Mouse (Mus musculus): ENCODE results near the gene Krt36. TPM values are rescaled to one million over a fixed set of nuclear protein-coding genes. Genes with fewer than 3 reads are reported as not detected.

Gene Krt36
- polyA plus RNA-seq, 1 experiment from 2014 or later = not detected

DNA sequence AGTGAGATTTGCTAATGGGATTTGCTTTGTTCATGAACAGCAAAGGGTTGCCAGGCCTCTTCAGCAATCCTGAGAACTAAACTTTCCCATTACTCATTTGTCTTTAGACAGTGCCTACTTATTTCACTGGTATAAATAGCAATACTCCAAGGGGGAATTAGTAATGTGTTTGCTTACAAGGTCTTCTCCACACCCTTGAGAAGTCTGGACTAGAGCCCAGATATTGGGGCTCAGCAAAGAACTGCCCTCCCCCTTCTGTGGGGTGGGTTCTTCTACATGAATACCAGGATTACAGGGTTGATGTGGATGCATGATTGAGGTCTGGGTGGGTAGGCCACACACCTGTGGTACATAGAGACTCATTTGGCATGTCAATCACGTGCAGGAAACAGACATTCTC is 31.6 kb downstream of the Krt36 start:
- Histone ChIP-seq H3K4me3 (replicated peaks) (no peak overlapping the region), H3K9ac (replicated peaks) (no peak overlapping the region), H3K9me3 (replicated peaks) (no peaks in the 10 kb centered on the region), H3K4me2 (no peak overlapping the region), H3K36me3 (no peaks in the 10 kb centered on the region), H3K4me1 (no peaks in the 10 kb centered on the region), H3K27ac (replicated peaks) (no peak overlapping the region), H3K27me3 (replicated peaks) (no peaks in the 10 kb centered on the region)
- WGBS = 63% methylated on average over 1 of the region's 1 CpGs
- ATAC-seq (ENCODE audit: low FRiP score) = no peak

DNA sequence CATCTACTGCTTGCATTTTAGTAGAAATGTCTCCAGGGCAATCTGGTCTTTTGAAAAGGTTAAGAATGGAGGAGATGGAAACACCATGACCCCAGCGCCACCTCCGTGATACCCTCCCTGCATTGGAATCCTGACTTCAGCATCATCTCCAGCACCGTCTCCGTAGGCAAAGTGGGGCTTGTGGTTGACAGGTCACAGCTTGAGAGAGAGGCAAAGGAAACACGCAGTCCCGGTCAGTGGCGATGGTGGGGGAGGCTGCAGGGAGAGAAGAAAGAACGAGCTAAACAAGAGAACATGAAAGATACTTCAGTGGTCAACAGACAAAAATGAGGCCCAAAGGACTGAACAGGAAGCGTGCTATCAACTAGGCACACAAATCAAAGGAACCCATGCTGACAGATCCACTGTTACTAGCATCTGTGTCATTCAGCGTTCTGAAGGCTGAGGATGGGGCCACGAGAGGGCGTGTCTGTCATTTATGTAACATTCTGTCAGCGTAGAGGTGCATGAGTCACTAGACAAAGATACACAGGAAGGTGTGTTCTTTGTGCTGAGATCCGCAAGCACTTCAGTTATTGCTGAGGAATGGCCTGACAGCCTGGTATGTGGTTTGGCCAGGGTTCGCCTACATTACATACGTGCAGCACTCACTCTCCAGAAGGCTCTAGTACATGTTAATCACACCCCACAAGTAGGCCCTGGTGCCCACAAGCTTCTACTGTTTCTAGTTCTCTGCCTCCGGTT is 38.0 kb downstream of the Krt36 start:
- no peak overlapping the region for H3K9ac ChIP-seq (replicated peaks)
- H3K27me3 ChIP-seq (replicated peaks) = no peaks in the 10 kb centered on the region
- no peak overlapping the region for H3K4me2 ChIP-seq
- no peak overlapping the region for H3K27ac ChIP-seq (replicated peaks)
- H3K36me3 ChIP-seq = no peaks in the 10 kb centered on the region
- WGBS = 85% methylated on average over 17 of the region's 17 CpGs
- ATAC-seq (ENCODE audit: low FRiP score) = no peak
- no peaks in the 10 kb centered on the region for H3K4me1 ChIP-seq
- H3K9me3 ChIP-seq (replicated peaks) = no peaks in the 10 kb centered on the region
- no peak overlapping the region for H3K4me3 ChIP-seq (replicated peaks)

DNA sequence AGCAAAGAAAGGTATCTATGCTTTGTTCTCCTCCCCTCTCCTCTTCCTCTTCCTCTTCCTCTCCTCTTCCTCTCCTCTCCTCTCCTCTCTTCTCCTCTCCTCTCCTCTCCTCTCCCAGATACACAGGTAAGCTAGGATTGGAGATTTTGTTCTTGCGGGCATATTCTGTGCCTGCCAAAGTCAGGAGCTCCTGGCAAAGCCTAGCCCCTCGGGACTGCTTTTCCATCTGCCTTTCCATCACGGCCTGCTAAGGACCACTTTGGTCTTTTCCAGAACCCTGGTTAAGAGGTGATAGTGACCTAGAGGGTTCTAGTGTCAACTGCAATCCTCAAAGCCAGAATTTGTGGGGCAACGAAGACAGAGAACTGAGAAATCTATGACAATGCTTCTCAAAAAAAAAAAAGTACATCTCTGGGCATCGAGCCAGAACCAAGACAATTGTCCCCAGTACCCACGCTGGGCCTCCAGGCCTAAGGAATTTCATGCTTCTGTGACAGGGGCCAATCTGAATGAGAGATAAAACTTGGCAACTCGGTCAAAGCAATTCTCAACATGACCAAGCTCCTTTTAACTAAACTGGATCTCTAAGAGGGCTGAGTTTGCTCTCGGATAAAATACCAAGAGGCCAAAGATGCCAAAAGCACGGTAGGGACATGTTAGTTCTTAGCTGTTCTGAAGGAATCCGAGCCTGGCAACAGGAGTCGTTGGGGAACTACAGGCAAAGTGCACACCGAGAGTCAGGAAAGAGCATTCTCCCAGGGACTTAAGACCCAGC is 39.0 kb downstream of the Krt36 start:
- no peak for ATAC-seq (ENCODE audit: low FRiP score)
- Histone ChIP-seq H3K27ac (replicated peaks) (no peak overlapping the region), H3K4me1 (no peaks in the 10 kb centered on the region), H3K9me3 (replicated peaks) (no peaks in the 10 kb centered on the region), H3K4me3 (replicated peaks) (no peak overlapping the region), H3K27me3 (replicated peaks) (no peaks in the 10 kb centered on the region), H3K4me2 (no peak overlapping the region), H3K9ac (replicated peaks) (no peak overlapping the region), H3K36me3 (no peaks in the 10 kb centered on the region)
- WGBS = 66% methylated on average over 12 of the region's 12 CpGs

DNA sequence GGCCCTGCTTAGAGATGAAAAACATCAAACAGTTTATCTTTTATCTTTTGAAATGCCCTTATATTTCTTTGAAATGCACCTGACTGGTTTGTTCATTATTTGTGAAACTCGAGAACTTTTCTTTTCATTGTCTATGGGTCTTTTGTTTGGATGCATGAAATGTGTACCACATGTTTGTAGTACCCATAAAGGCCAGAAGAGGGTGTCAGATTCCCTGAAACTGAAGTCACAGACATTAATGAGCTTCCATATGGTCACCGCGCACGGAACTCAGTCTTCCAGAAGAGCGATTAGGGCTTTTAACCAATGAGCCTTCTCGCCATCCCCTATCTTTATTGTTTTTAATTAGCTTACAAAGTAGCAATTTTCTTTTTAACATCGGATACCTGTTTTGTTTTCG is 46.6 kb downstream of the Krt36 start:
- Histone ChIP-seq H3K9me3 (replicated peaks) (no peaks in the 10 kb centered on the region), H3K36me3 (no peaks in the 10 kb centered on the region), H3K4me3 (replicated peaks) (no peak overlapping the region), H3K27ac (replicated peaks) (no peak overlapping the region), H3K27me3 (replicated peaks) (no peaks in the 10 kb centered on the region), H3K9ac (replicated peaks) (no peak overlapping the region), H3K4me1 (no peaks in the 10 kb centered on the region), H3K4me2 (no peak overlapping the region)
- ATAC-seq (ENCODE audit: low FRiP score) = no peak
- 74% methylated on average over 8 of the region's 8 CpGs for WGBS

DNA sequence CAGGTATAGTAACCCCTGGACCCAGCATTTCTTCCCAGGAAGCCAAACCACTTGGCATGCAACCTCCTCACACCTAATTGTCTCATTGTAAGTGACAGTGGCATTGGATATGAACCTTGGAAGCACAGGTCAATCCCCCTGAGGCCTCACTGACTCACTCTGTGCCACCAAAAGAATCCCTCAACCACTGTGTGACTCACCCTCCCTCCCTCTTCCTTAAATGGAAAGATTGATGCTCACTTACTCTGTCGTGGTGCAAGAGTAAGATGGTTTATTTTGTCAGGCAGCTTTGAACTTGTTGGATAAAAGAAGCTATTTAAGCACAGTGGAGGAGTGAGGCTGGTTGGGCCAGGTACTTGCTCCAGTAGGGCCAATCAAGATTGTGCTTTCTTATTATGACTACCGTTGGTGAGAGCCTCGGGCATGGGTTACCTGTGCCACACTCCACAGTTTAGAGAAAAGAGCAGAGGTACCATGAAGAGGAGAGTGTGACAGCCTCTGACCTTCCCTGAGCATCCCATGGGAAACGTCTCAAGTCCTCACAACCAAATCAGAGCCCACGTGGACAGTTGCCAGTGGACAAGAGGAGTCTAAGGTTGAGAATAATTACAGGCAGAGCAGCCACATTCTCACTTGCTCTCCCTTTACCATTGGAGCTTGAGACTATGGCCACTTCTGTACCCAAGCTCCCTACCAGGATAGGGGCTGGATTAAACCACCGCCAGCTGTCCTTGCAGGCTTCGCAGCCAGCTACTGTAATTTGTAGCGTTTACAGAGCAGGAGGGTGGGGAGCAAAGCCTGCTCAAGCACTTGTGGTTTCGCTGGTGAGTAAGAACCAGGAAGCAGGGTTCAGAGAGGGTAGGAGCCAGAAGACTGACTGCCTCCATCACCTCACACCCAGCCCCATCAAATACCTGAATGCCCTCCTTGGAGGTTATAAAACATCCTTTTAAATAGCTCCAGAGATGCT is 49.5 kb downstream of the Krt36 start:
- WGBS = 78% methylated on average over 9 of the region's 9 CpGs
- no peaks in the 10 kb centered on the region for H3K27me3 ChIP-seq (replicated peaks)
- H3K9ac ChIP-seq (replicated peaks) = no peak overlapping the region
- no peaks in the 10 kb centered on the region for H3K9me3 ChIP-seq (replicated peaks)
- no peak overlapping the region for H3K4me3 ChIP-seq (replicated peaks)
- H3K36me3 ChIP-seq = no peaks in the 10 kb centered on the region
- ATAC-seq (ENCODE audit: low FRiP score) = no peak
- H3K4me1 ChIP-seq = no peaks in the 10 kb centered on the region
- no peak overlapping the region for H3K27ac ChIP-seq (replicated peaks)
- no peak overlapping the region for H3K4me2 ChIP-seq

Other genes with a start within 250 kb of the Krt36 start
- not detected in 2 replicates for gene Gm11568, start 247.7 kb downstream of the Krt36 start, polyA plus RNA-seq (2015; fragmentation: Nextera tagmentation; extraction: Ambion mirVana)
- not detected in 2 replicates for gene Gm11559, start 241.2 kb downstream of the Krt36 start, polyA plus RNA-seq (2015; fragmentation: Nextera tagmentation; extraction: Ambion mirVana)
- not detected in 2 replicates for gene Krtap9-1, start 232.2 kb downstream of the Krt36 start, polyA plus RNA-seq (2015; fragmentation: Nextera tagmentation; extraction: Ambion mirVana)
- not detected in 2 replicates for gene Gm11567, start 226.4 kb downstream of the Krt36 start, polyA plus RNA-seq (2015; fragmentation: Nextera tagmentation; extraction: Ambion mirVana)
- not detected in 2 replicates for gene Krtap31-1, start 197.7 kb downstream of the Krt36 start, polyA plus RNA-seq (2015; fragmentation: Nextera tagmentation; extraction: Ambion mirVana)
- gene Gm11565, start 190.9 kb downstream of the Krt36 start, polyA plus RNA-seq (2015; fragmentation: Nextera tagmentation; extraction: Ambion mirVana) = not detected in 2 replicates
- not detected in 2 replicates for gene Krtap31-2, start 169.3 kb downstream of the Krt36 start, polyA plus RNA-seq (2015; fragmentation: Nextera tagmentation; extraction: Ambion mirVana)
- not detected in 2 replicates for gene Krtap9-5, start 157.2 kb downstream of the Krt36 start, polyA plus RNA-seq (2015; fragmentation: Nextera tagmentation; extraction: Ambion mirVana)
- not detected in 2 replicates for gene Krtap29-1, start 126.6 kb downstream of the Krt36 start, polyA plus RNA-seq (2015; fragmentation: Nextera tagmentation; extraction: Ambion mirVana)
- 0.13 and 0.23 TPM in 2 replicates for gene Krtap16-1, start 119.0 kb downstream of the Krt36 start, polyA plus RNA-seq (2015; fragmentation: Nextera tagmentation; extraction: Ambion mirVana)
- gene Krtap17-1, start 111.6 kb downstream of the Krt36 start, polyA plus RNA-seq (2015; fragmentation: Nextera tagmentation; extraction: Ambion mirVana) = 0.69 and 1.00 TPM in 2 replicates
- gene Krt33a, start 89.4 kb downstream of the Krt36 start, polyA plus RNA-seq (2015; fragmentation: Nextera tagmentation; extraction: Ambion mirVana) = not detected in 2 replicates
- gene Krt33b, start 75.8 kb downstream of the Krt36 start, polyA plus RNA-seq (2015; fragmentation: Nextera tagmentation; extraction: Ambion mirVana) = 0.11 TPM in 1 of 2 replicates, not detected in the other
- gene Krt34, start 64.1 kb downstream of the Krt36 start, polyA plus RNA-seq (2015; fragmentation: Nextera tagmentation; extraction: Ambion mirVana) = not detected in 2 replicates
- not detected in 2 replicates for gene Krt31, start 55.1 kb downstream of the Krt36 start, polyA plus RNA-seq (2015; fragmentation: Nextera tagmentation; extraction: Ambion mirVana)
- not detected in 2 replicates for gene Krt32, start 17.4 kb downstream of the Krt36 start, polyA plus RNA-seq (2015; fragmentation: Nextera tagmentation; extraction: Ambion mirVana)
- gene Krt35, start 9.4 kb downstream of the Krt36 start, polyA plus RNA-seq (2015; fragmentation: Nextera tagmentation; extraction: Ambion mirVana) = 0.09 TPM in 1 of 2 replicates, not detected in the other
- gene Krt13, start 15.9 kb upstream of the Krt36 start, polyA plus RNA-seq (2015; fragmentation: Nextera tagmentation; extraction: Ambion mirVana) = 0.24 and 0.37 TPM in 2 replicates
- 3.9 and 4.1 TPM in 2 replicates for gene Krt15, start 30.3 kb upstream of the Krt36 start, polyA plus RNA-seq (2015; fragmentation: Nextera tagmentation; extraction: Ambion mirVana)
- gene Krt19, start 43.0 kb upstream of the Krt36 start, polyA plus RNA-seq (2015; fragmentation: Nextera tagmentation; extraction: Ambion mirVana) = 4.5 and 57.6 TPM in 2 replicates
- 0.06 and 0.08 TPM in 2 replicates for gene Krt9, start 87.6 kb upstream of the Krt36 start, polyA plus RNA-seq (2015; fragmentation: Nextera tagmentation; extraction: Ambion mirVana)
- gene Krt14, start 101.9 kb upstream of the Krt36 start, polyA plus RNA-seq (2015; fragmentation: Nextera tagmentation; extraction: Ambion mirVana) = 1.7 and 6.3 TPM in 2 replicates
- gene Krt16, start 143.3 kb upstream of the Krt36 start, polyA plus RNA-seq (2015; fragmentation: Nextera tagmentation; extraction: Ambion mirVana) = 0.27 TPM in 1 of 2 replicates, not detected in the other
- 0.73 and 63.9 TPM in 2 replicates for gene Krt17, start 155.4 kb upstream of the Krt36 start, polyA plus RNA-seq (2015; fragmentation: Nextera tagmentation; extraction: Ambion mirVana)
- gene Krt42, start 164.2 kb upstream of the Krt36 start, polyA plus RNA-seq (2015; fragmentation: Nextera tagmentation; extraction: Ambion mirVana) = not detected in 2 replicates
- gene Eif1, start 214.3 kb upstream of the Krt36 start, polyA plus RNA-seq (2015; fragmentation: Nextera tagmentation; extraction: Ambion mirVana) = 1,270 and 1,336 TPM in 2 replicates
- 0.75 TPM in 1 of 2 replicates, not detected in the other for gene Gast, start 228.8 kb upstream of the Krt36 start, polyA plus RNA-seq (2015; fragmentation: Nextera tagmentation; extraction: Ambion mirVana)